Mouse (Mus musculus) cortical plate, adult 2 months (tissue): ENCODE data around the gene L3mbtl4.

Experiments
- CTCF ChIP-seq: fragments of 200-500 bp; IDR thresholded peaks from 2 replicates; pipeline ENCODE4 v1.5.1; 2011; ENCODE audit warnings: mild to moderate bottlenecking, control low read depth, low read length; ENCODE audit not compliant: insufficient read depth; ENCODE audit errors: extremely low read depth
- POLR2A ChIP-seq: fragments of 200-500 bp; IDR thresholded peaks from 2 replicates; pipeline ENCODE4 v1.6.1; 2011; ENCODE audit warnings: mild to moderate bottlenecking, low read length, control low read depth; ENCODE audit not compliant: insufficient read depth; ENCODE audit errors: extremely low read depth

GRCm38 (mm10) chr17:68602744-68603143 is 329.1 kb downstream of the L3mbtl4 start:
- TF ChIP-seq POLR2A: no peak
- no peak for TF ChIP-seq CTCF
